ENCODE assay signal across 8 mouse cellular contexts in the genomic region with DNA sequence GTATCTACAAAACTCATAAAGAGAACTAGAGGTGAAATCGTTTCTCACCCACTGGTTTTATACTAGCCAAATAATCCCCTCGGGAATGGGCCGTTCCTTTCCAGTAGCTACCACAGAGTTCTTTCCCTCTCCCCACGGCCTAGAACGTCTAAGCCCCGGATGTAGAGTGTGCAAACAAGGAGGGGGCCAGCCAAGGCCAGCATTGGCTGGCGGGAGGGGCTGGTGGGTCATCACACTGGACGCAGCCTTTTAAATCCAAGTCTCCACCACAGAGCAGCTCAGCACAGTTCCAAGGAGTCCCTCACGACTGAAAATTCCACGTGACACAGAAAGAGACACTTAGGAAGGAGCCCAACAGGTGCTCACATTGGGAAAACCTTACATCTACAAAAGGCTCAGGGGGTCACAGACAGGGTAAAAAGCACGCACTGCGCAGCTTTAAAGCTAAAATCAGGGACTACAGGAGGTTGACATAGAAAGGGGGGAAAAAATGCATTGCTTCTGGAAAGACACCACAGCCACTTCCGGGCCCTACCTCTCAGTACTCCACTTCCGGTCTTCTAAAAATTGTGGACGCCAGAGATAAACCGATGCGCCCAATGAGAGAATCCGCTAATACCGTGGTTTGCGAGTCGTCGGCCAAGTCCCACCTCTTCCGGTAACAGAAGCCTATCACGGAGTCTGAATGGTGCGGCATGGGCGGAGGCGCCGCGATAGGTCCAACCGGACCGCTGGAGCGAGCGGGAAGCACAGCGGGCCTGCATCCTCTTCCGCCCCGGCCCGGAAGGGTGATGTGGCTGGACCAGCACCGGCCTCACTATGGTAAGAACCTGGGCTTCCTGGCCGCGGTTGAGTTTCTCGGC. TPM values are rescaled to one million over a fixed set of nuclear protein-coding genes. Genes with fewer than 3 reads are reported as not detected.
DNase-seq lines count a peak whose midpoint lies in the region; ATAC-seq and TF ChIP-seq lines count a peak whose summit lies in the region.

Gene Tmem167 (plus strand): TSS at position 162 of the 863 bp plus-strand sequence.
Gene Xrcc4 (minus strand): TSS at position 647 of the 863 bp plus-strand sequence.

- H3K4me2 ChIP-seq in heart, embryonic 12.5 days: peak within 1 kb of the TSS; percentile 82
- peak within 1 kb of the TSS; percentile 65 for H3K4me2 ChIP-seq in kidney, postnatal 0 days (ENCODE audit: low read length)
- H3K4me2 ChIP-seq in liver, embryonic 11.5 days: peak within 1 kb of the TSS; percentile 90
- peak within 1 kb of the TSS; percentile 88 for H3K4me2 ChIP-seq in stomach, embryonic 14.5 days (replicated peaks; ENCODE audit: low read depth, low read length)

- 3% methylated on average over 41 of the region's 41 CpGs for WGBS in heart, embryonic 12.5 days
- 2% methylated on average over 41 of the region's 41 CpGs for WGBS in kidney, postnatal 0 days
- WGBS in liver, embryonic 11.5 days: 2% methylated on average over 41 of the region's 41 CpGs
- WGBS in stomach, embryonic 14.5 days: 3% methylated on average over 41 of the region's 41 CpGs

- no peaks in the 10 kb centered on the region for H3K27me3 ChIP-seq in heart, embryonic 12.5 days (replicated peaks)
- H3K27me3 ChIP-seq in kidney, postnatal 0 days (ENCODE audit: insufficient read depth, low read length): no peaks in the 10 kb centered on the region
- H3K27me3 ChIP-seq in liver, embryonic 11.5 days (replicated peaks; ENCODE audit: control insufficient read depth, insufficient read depth, low read length): no peaks in the 10 kb centered on the region
- no peaks in the 10 kb centered on the region for H3K27me3 ChIP-seq in stomach, embryonic 14.5 days (ENCODE audit: control insufficient read depth, insufficient read depth, low read length)

- peak; percentile 100 for ATAC-seq in erythroid progenitor cell, adult 5-6 weeks (replicated peaks; ENCODE audit: low FRiP score, poor library complexity, severe bottlenecking)
- ATAC-seq in heart, embryonic 12.5 days (ENCODE audit: insufficient number of reproducible peaks, low FRiP score): peak; percentile 99
- ATAC-seq in kidney, postnatal 0 days (replicated peaks; ENCODE audit: low FRiP score, low read depth): peak; percentile 100
- peak; percentile 100 for ATAC-seq in liver, embryonic 11.5 days (replicated peaks; ENCODE audit: low FRiP score)
- peak; percentile 100 for ATAC-seq in stomach, embryonic 14.5 days (ENCODE audit: insufficient number of reproducible peaks, insufficient read depth, low FRiP score, low read depth)

- H3K9me3 ChIP-seq in heart, embryonic 12.5 days (replicated peaks): no peaks in the 10 kb centered on the region
- H3K9me3 ChIP-seq in kidney, postnatal 0 days (replicated peaks; ENCODE audit: low read length): no peaks in the 10 kb centered on the region
- H3K9me3 ChIP-seq in liver, embryonic 11.5 days (ENCODE audit: control insufficient read depth, low read length): no peaks in the 10 kb centered on the region
- H3K9me3 ChIP-seq in stomach, embryonic 14.5 days (ENCODE audit: control insufficient read depth, low read depth, low read length): no peaks in the 10 kb centered on the region

- no peaks in the 10 kb centered on the region; the same call in 1 of the 2 replicates for H3K4me1 ChIP-seq in heart, embryonic 12.5 days (replicated peaks)
- H3K4me1 ChIP-seq in kidney, postnatal 0 days (replicated peaks; ENCODE audit: insufficient read depth, low read length): no peaks in the 10 kb centered on the region
- no peaks in the 10 kb centered on the region; the same call in 1 of the 2 replicates for H3K4me1 ChIP-seq in liver, embryonic 11.5 days (replicated peaks; ENCODE audit: control insufficient read depth, insufficient read depth, low read length)
- no peaks in the 10 kb centered on the region for H3K4me1 ChIP-seq in stomach, embryonic 14.5 days (ENCODE audit: control insufficient read depth, insufficient read depth, low read length)

- no peak for TF ChIP-seq CTCF in kidney, postnatal 0 days (IDR thresholded peaks at IDR 0.05; ENCODE audit: low read depth)

- H3K27ac ChIP-seq in heart, embryonic 12.5 days (ENCODE audit: poor library complexity, severe bottlenecking): peak within 1 kb of the TSS; percentile 77
- peak within 1 kb of the TSS; percentile 86 for H3K27ac ChIP-seq in kidney, postnatal 0 days
- H3K27ac ChIP-seq in liver, embryonic 11.5 days (ENCODE audit: low read depth, low read length): peak within 1 kb of the TSS; percentile 85
- H3K27ac ChIP-seq in stomach, embryonic 14.5 days (ENCODE audit: low read length): peak within 1 kb of the TSS; percentile 93

- peak; percentile 95 for DNase-seq in CD4-positive helper T cell, adult 2 months (ENCODE audit: low read depth, low spot score)
- DNase-seq in brain, embryonic 18.5 days (ENCODE audit: low read depth, low spot score): peak; percentile 96
- DNase-seq in kidney, postnatal 0 days (ENCODE audit: low spot score): peak; percentile 100
- peak; percentile 88 for DNase-seq in liver, embryonic 11.5 days (ENCODE audit: low spot score)
- DNase-seq in naive thymus-derived CD4-positive, alpha-beta T cell, adult 2 months (ENCODE audit: low read depth): peak; percentile 91

- H3K4me3 ChIP-seq in heart, embryonic 12.5 days: peak within 1 kb of the TSS; percentile 66
- H3K4me3 ChIP-seq in kidney, postnatal 0 days (replicated peaks; ENCODE audit: low read depth, low read length): peak within 1 kb of the TSS; percentile 86
- peak within 1 kb of the TSS; percentile 87 for H3K4me3 ChIP-seq in liver, embryonic 11.5 days (ENCODE audit: low read depth, low read length)
- peak within 1 kb of the TSS; percentile 87 for H3K4me3 ChIP-seq in stomach, embryonic 14.5 days (ENCODE audit: low read depth, low read length)

- H3K36me3 ChIP-seq in heart, embryonic 12.5 days: peaks cover 6% of the 10 kb centered on the region; the same call in 1 of the 2 replicates
- H3K36me3 ChIP-seq in kidney, postnatal 0 days (ENCODE audit: insufficient read depth, low read length): no peaks in the 10 kb centered on the region
- H3K36me3 ChIP-seq in liver, embryonic 11.5 days (ENCODE audit: control insufficient read depth, insufficient read depth, low read length): no peaks in the 10 kb centered on the region
- no peaks in the 10 kb centered on the region for H3K36me3 ChIP-seq in stomach, embryonic 14.5 days (ENCODE audit: control insufficient read depth, insufficient read depth, low read length)

- H3K9ac ChIP-seq in heart, embryonic 12.5 days: peak within 1 kb of the TSS; percentile 81
- peak within 1 kb of the TSS; percentile 82 for H3K9ac ChIP-seq in kidney, postnatal 0 days (ENCODE audit: low read depth, low read length)
- H3K9ac ChIP-seq in liver, embryonic 11.5 days (ENCODE audit: low read depth, low read length): peak within 1 kb of the TSS; percentile 92
- peak within 1 kb of the TSS; percentile 55 for H3K9ac ChIP-seq in stomach, embryonic 14.5 days (replicated peaks; ENCODE audit: low read depth, low read length)

RNA-seq across cellular contexts. Expression of gene Tmem167, which starts in this region (rescaled TPM):
- 10.9 and 15.1 TPM in 2 replicates for total RNA-seq in erythroid progenitor cell, adult 5-6 weeks (2015; ENCODE audit: low replicate concordance)
- total RNA-seq in erythroid progenitor cell, adult 5-6 weeks (2017; ENCODE audit: low replicate concordance): 10.1 and 12.7 TPM in 2 replicates
- 48.1 and 50.0 TPM in 2 replicates for polyA plus RNA-seq in heart, embryonic 12.5 days (2016; fragmentation: Nextera tagmentation; extraction: Ambion mirVana)
- 63.4 and 66.2 TPM in 2 replicates for polyA plus RNA-seq in kidney, postnatal 0 days (2015; fragmentation: Nextera tagmentation; extraction: Ambion mirVana)
- polyA plus RNA-seq in liver, embryonic 11.5 days (2014; fragmentation: Nextera tagmentation; extraction: Ambion mirVana): 48.8 and 49.4 TPM in 2 replicates
- 74.4 and 78.5 TPM in 2 replicates for polyA plus RNA-seq in stomach, embryonic 14.5 days (2014; fragmentation: Nextera tagmentation; extraction: Ambion mirVana)

RNA-seq across cellular contexts. Expression of gene Xrcc4, which starts in this region (rescaled TPM):
- 4.6 and 5.4 TPM in 2 replicates for total RNA-seq in erythroid progenitor cell, adult 5-6 weeks (2015; ENCODE audit: low replicate concordance)
- total RNA-seq in erythroid progenitor cell, adult 5-6 weeks (2017; ENCODE audit: low replicate concordance): 4.1 and 8.1 TPM in 2 replicates
- 17.0 and 17.5 TPM in 2 replicates for polyA plus RNA-seq in heart, embryonic 12.5 days (2016; fragmentation: Nextera tagmentation; extraction: Ambion mirVana)
- 19.9 and 20.8 TPM in 2 replicates for polyA plus RNA-seq in kidney, postnatal 0 days (2015; fragmentation: Nextera tagmentation; extraction: Ambion mirVana)
- 9.4 and 12.6 TPM in 2 replicates for polyA plus RNA-seq in liver, embryonic 11.5 days (2014; fragmentation: Nextera tagmentation; extraction: Ambion mirVana)
- 12.5 and 12.8 TPM in 2 replicates for polyA plus RNA-seq in stomach, embryonic 14.5 days (2014; fragmentation: Nextera tagmentation; extraction: Ambion mirVana)

Comparison
In these comparisons a context has a peak if more than half of its experiments do, and no peak if none do; other contexts are left out.
1. Peak in every context shown above with its lines: DNase-seq, ATAC-seq, H3K4me3 ChIP-seq and H3K27ac ChIP-seq.